Mouse (Mus musculus) right cerebral cortex, postnatal 14 days (tissue): Measurements from ENCODE around the gene Aldh4a1.

ENCODE experiments used
- DNase-seq: peaks from one replicate; pipeline ENCODE4 v3.0.0; 2022

Gene Aldh4a1

DNA sequence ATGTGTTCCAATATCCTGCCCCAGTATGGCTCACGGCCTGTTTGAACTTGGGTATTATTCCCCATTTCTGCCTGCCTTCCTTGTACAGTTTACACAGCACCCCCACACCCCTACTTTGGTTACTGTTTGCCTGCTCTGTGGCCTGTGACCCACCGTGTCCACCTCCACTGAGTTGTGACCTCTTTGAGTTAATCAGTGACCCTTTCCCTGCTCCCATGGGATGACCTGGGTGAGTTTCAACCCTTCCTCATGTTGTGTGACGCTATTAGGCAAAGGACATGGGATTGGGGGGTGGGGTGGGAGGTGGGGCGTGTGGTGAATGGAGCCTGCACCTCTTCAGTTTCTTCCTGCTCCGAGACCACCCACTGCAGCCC is 1.4 kb downstream of the Aldh4a1 start:
- no peak for DNase-seq

- DNase-seq = no peak
These were observed 2.0 kb downstream of the Aldh4a1 start for GRCm38 (mm10) chr4:139624706-139625105.

DNA sequence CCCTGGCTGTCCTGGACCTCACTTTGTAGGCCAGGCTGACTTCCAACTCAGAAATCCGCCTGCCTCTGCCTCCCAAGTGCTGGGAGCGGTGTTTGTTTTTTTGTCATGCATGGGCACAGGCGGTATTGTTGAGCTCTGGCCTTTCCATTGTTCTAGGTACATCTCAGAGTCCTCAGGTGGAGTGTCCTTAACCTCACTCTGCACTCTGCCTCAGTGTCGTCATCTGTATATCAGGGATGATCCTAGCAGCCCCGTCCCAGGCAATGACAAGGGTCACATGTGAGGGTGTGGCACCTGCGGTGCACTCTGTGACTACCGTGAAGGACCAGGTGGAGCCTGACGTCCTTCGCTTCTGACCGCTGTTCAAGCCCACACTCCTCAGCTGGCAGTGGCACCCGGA is 4.7 kb downstream of the Aldh4a1 start:
- no peak for DNase-seq

- DNase-seq = no peak
These were observed 7.5 kb downstream of the Aldh4a1 start for GRCm38 (mm10) chr4:139630171-139630570.

- no peak for DNase-seq
These were observed 8.5 kb downstream of the Aldh4a1 start for GRCm38 (mm10) chr4:139631141-139631540.

GRCm38 (mm10) chr4:139631569-139632253 is 9.0 kb downstream of the Aldh4a1 start:
- DNase-seq = no peak

DNA sequence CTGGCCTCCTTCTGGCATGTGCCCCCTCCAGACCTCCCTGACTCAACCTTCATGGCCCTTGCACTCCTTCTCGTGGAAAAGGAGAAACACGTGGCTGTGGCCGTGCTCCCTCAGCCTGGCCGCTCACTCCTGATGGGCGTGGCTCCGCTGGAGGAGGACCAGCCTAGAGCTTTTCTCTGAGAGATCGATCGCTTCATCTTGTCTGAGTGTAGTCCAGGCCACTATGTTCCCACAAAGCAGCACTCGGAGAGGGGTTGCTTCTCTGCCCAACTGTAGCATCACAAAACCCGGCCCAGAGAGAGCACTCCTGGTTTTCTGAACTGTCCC is 9.6 kb downstream of the Aldh4a1 start:
- no peak for DNase-seq

GRCm38 (mm10) chr4:139636373-139636772 is 13.7 kb downstream of the Aldh4a1 start:
- peak; percentile 84 for DNase-seq

GRCm38 (mm10) chr4:139637847-139638246 is 15.2 kb downstream of the Aldh4a1 start:
- DNase-seq = no peak

DNA sequence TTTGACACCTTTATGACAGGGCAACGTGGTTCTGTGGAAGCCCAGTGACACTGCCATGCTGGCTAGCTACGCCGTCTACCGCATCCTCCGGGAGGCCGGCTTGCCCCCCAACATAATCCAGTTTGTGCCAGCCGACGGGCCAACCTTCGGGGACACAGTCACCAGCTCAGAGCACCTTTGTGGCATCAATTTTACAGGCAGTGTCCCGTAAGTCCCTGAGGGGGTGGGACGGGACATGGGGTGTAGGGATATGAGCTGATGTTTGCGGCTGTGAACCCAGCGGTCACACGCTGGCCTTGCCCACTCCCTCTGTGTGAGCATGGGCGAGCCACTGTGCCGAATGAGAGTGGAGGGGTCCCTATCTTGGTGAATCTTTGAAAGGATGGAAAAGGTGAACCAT is 15.7 kb downstream of the Aldh4a1 start:
- DNase-seq = no peak

GRCm38 (mm10) chr4:139639801-139640200 is 17.1 kb downstream of the Aldh4a1 start:
- DNase-seq = no peak

GRCm38 (mm10) chr4:139640333-139640732 is 17.7 kb downstream of the Aldh4a1 start:
- no peak for DNase-seq

DNA sequence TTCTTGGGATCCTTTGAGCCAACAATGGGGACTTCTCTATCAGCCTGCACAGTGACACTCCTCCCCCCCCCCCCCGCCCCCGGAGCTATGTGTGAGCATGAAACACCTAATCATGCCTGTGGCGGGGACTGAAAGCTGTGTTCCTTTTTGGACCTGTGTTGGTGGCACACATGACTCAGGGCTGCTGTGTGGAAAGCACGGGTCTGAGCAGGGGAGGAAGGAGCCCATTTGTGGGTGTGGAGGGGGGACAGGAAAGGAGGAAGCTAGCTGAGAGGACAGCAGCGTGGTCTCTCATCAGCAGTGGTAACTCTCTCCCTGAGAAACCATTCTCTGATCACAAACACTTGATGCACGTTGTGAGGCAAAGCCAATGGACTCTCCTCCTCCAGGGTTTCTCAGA is 18.1 kb downstream of the Aldh4a1 start:
- DNase-seq = no peak

DNA sequence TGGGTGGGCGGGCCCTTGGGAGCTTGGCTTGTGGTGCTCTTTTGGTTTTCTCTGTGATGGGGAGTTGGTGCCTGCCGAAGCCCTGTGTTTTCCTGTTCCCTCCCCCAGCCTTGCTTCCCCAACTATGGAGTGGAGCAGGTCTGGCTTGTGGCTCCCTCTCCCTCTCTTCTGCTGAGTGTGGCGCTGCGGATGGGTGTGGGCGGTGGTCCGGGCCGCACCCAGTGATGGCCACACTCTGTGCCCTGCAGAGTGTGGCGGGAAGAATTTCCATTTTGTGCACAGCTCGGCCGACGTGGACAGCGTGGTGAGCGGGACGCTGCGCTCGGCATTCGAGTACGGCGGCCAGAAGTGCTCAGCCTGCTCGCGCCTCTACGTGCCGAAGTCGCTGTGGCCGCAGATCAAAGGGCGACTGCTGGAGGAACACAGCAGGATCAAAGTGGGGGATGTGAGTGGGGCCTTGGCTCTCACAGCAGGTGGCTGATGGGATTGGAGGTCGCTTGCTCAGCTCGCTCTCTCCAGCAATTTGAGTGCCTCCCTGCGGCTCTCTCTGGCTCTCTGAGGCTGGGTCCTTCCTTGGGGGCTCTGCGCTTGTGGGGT is 19.3 kb downstream of the Aldh4a1 start:
- DNase-seq = peak; percentile 32

GRCm38 (mm10) chr4:139643972-139644371 is 21.3 kb downstream of the Aldh4a1 start:
- DNase-seq = peak; percentile 83

DNA sequence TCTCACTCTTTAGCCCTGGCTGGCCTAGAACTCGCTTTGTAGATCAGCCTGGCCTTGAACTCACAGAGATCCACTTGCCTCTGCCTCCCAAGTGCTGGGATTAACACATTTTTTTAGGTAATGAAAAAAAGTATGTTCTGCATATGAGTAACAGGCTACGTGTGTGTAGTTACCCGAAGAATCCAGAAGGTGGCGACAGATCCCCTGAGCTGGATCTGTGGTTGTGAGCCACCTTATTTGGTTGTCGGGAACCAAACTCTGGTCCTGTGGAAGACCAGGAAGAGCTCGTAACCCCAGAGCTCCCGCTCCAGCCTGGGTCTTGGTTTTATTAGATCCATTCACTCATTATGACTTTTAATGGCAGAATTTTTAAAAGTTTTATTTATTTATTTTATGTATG is 24.2 kb downstream of the Aldh4a1 start:
- DNase-seq = no peak

- no peak for DNase-seq
These were observed 27.5 kb downstream of the Aldh4a1 start for GRCm38 (mm10) chr4:139650086-139650743.

GRCm38 (mm10) chr4:139650907-139651306 is 28.2 kb downstream of the Aldh4a1 start:
- DNase-seq = no peak

DNA sequence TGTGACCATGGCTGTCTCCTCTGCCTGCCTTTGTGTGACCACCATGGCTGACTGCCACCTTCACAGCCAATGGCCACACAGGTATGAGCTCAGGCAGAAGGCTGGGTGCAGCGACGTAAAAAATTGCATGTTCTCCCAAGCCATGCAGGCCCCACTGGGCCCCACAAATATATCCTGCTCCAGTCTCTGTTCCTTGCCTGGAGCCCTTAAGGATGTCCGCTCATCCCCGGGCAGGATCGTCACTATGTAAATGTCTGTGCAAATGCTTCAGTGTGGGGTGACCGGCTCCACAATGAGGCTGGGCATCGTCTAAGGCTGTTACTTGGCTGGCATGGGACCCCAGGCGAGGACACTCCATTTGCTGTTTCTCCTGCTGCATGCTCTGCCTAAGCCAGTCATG is 30.6 kb downstream of the Aldh4a1 start, which contains the start of gene Tas1r2:
TSS of gene Tas1r2 (plus strand) at position 301 of the 400 bp plus-strand sequence.
- no peak for DNase-seq

DNA sequence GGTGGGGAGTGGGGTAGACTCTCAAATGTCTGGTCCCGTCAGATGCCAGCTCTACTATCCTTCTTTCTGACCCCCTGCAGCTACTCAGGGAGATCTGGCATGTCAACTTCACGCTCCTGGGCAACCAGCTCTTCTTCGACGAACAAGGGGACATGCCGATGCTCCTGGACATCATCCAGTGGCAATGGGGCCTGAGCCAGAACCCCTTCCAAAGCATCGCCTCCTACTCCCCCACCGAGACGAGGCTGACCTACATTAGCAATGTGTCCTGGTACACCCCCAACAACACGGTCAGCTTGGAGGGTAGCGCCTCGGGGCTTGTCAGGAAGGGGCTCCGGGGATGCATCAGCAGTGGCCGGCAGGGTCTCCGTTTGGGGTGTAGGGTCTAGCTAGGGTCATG is 39.2 kb downstream of the Aldh4a1 start:
- no peak for DNase-seq

DNA sequence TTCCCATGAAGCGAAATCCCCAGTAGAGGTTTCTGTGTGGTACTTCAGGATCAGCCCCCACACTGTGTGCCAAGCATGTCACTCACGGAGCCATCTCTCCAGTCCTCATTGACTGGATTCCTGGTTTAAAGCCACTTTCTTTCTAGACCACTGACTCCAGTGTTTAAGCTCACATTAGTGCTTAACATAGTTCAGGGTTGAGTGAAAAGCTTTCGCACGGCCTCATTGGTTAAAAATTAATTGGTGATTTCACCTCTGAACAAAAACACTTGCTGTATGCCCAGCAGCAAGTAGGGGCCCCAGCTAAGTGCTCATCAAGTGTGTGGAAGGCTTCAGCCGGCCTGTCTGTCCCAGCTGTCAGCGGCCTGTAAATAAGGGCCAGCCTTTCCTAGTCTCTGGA is 45.0 kb downstream of the Aldh4a1 start:
- DNase-seq = no peak

DNA sequence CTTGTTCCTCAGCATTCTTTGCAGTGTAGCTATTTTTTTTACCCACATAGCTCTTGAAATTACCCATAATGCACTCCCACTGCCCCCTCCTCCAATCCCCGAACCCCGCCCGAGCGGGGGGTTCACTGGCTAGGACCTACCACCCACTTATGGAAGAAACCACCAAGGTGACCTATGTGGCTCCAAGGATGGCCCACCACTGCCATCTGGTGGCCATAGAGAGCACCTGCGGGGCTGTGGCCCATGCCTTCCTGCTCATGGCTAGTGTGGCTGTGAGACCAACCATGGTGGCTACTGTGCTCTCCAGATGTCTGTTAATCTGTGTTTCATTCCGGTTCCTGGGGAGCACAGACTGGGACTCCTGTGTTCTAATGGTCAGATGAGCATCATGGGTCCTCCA is 47.2 kb downstream of the Aldh4a1 start:
- peak; percentile 46 for DNase-seq

DNA sequence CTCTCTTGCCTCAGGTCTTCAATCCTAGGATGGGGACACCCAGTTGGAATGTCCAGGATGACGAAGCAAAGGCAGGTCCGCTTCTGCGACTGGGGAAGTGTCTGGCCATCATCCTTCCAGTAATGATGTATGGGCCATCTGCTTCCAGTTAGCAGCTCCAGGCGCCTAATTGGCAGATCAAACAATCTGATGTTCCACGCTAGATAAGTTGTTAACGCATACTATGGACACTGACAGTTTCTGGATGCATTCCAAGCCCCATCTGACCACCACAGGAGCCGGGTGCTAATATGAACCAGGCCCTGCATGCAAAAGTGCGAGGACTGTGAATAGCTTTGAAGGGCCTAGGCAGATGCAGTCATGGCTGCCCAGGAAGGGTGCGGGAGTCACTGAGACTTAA is 53.0 kb downstream of the Aldh4a1 start:
- DNase-seq = no peak
